In the genomic region with DNA sequence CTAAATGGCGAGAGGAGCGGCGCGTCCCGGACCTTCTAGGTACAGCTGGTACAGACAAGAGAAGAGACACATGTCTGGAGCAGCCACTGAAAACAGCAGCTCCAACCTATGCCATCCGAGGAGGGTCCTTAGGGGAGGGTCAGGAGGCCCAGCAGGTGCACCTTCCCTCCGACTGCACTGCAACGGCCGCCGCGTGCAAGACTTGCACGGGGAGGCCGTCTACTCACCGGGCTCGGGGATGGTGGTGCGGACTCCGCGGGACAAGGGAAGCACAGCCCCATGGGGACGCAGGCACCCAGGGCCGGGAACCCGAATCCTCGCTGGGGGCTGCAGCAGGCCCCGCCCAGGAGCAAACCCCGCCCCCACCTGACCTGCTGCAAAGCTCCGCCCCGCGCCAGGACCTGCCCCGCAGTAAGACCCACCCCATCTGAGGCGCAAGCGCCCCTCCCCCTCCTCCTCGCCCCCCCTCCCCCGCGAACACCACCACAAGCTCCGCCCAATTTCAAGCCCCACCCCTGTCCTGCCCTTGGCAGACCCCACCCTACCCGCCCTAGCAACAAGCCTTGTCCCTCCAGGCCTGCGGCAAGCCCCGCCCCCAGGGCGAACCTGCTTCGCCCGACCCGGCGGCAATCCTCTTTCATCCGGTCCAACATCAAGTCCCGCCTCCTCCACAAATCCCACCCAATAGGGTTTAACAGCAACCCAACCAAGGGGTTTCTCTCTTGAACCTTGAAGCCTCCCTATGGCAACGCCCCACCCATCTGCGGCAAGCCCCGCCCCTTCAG, we compare ENCODE assay signal across 8 mouse cellular contexts. TPM values are rescaled to one million over a fixed set of nuclear protein-coding genes. Genes with fewer than 3 reads are reported as not detected.
DNase-seq lines count a peak whose midpoint lies in the region; ATAC-seq and TF ChIP-seq lines count a peak whose summit lies in the region.

A gene (minus strand): TSS at position 508 of the 785 bp plus-strand sequence.

- ATAC-seq in activated CD4-positive, CD25-positive, alpha-beta regulatory T cell, adult 4 months = peak; percentile 85
- ATAC-seq in hindbrain, embryonic 16.5 days = peak; percentile 97

- H3K9me3 ChIP-seq in hindbrain, embryonic 16.5 days (ENCODE audit: control insufficient read depth, low read length) = no peaks in the 10 kb centered on the region

- peak; percentile 51; the same call in 1 of the 2 replicates for TF ChIP-seq POLR2A in cortical plate, adult 2 months (IDR thresholded peaks at IDR 0.05; ENCODE audit: extremely low read depth, insufficient read depth, low read length)

- no peaks in the 10 kb centered on the region; the same call in 1 of the 2 replicates for H3K27me3 ChIP-seq in hindbrain, embryonic 16.5 days (replicated peaks; ENCODE audit: control insufficient read depth, insufficient read depth, low read length)

- peak; percentile 94 for DNase-seq in gastrocnemius, adult 2 months
- DNase-seq in left cerebral cortex, adult 11 months (ENCODE audit: low spot score) = peak; percentile 97
- DNase-seq in lung, postnatal 36 days = peak; percentile 96
- peak; percentile 92 for DNase-seq in retina, embryonic 14.5 days (ENCODE audit: low spot score)
- DNase-seq in thymus, postnatal 36 days = peak; percentile 42 to 60

- peak within 1 kb of the TSS; percentile 77 for H3K9ac ChIP-seq in hindbrain, embryonic 16.5 days (ENCODE audit: low read depth, low read length)

- no peaks in the 10 kb centered on the region for H3K36me3 ChIP-seq in hindbrain, embryonic 16.5 days (ENCODE audit: control insufficient read depth, insufficient read depth, low read length)

- intact Hi-C loops in gastrocnemius, adult 2 months (cut with DNase I) = no loop called here

- H3K4me2 ChIP-seq in hindbrain, embryonic 16.5 days (ENCODE audit: low read length) = peak within 1 kb of the TSS; percentile 64

- no peak for TF ChIP-seq CTCF in cortical plate, adult 2 months (IDR thresholded peaks at IDR 0.05; ENCODE audit: extremely low read depth, insufficient read depth, low read length)
- no peak for TF ChIP-seq CTCF in gastrocnemius, adult 2 months (IDR thresholded peaks at IDR 0.05)

- H3K4me3 ChIP-seq in cortical plate, adult 2 months (ENCODE audit: insufficient read depth, low read length) = peak within 1 kb of the TSS; percentile 49
- peak within 1 kb of the TSS; percentile 91 for H3K4me3 ChIP-seq in gastrocnemius, adult 2 months
- H3K4me3 ChIP-seq in hindbrain, embryonic 16.5 days (ENCODE audit: low read length) = peak within 1 kb of the TSS; percentile 85

- H3K4me1 ChIP-seq in cortical plate, adult 2 months (ENCODE audit: control insufficient read depth, insufficient read depth, low read length) = no peaks in the 10 kb centered on the region; the same call in 1 of the 2 replicates
- peaks cover 4% of the 10 kb centered on the region for H3K4me1 ChIP-seq in hindbrain, embryonic 16.5 days (ENCODE audit: control insufficient read depth, insufficient read depth, low read depth, low read length)

- WGBS in hindbrain, embryonic 16.5 days = under 1% methylated on average over 39 of the region's 47 CpGs

- H3K27ac ChIP-seq in cortical plate, adult 2 months (ENCODE audit: insufficient read depth, low read length) = peak within 1 kb of the TSS; percentile 37; the same call in 1 of the 2 replicates
- H3K27ac ChIP-seq in gastrocnemius, adult 2 months = peak within 1 kb of the TSS; percentile 88
- peak within 1 kb of the TSS; percentile 84 for H3K27ac ChIP-seq in hindbrain, embryonic 16.5 days (ENCODE audit: low read depth, low read length)

RNA-seq across cellular contexts. Expression of the gene that starts here (rescaled TPM):
- polyA plus RNA-seq in activated CD4-positive, CD25-positive, alpha-beta regulatory T cell, adult 4 months (2017; shearing (Covaris generic)) = under 1 TPM; 0.57 to 0.63 TPM
- 41.7 and 42.7 TPM in 2 replicates for polyA plus RNA-seq in cortical plate, adult 2 months (2012; rRNA removed)
- 10 to 100 TPM; 22.2 to 22.3 TPM for total RNA-seq in gastrocnemius, adult 2 months (2021)
- polyA plus RNA-seq in hindbrain, embryonic 16.5 days (2015; fragmentation: Nextera tagmentation; extraction: Ambion mirVana) = 19.8 and 22.7 TPM in 2 replicates

Comparison
In these comparisons a context has a peak if more than half of its experiments do, and no peak if none do; other contexts are left out.
1. Peak in every context shown above with its lines: DNase-seq, ATAC-seq, H3K4me3 ChIP-seq and H3K27ac ChIP-seq.
2. RNA of the gene that starts here (polyA plus RNA-seq): 41.7 to 42.7 TPM in cortical plate, adult 2 months and 19.8 to 22.7 TPM in hindbrain, embryonic 16.5 days; 0.57 to 0.63 TPM in activated CD4-positive, CD25-positive, alpha-beta regulatory T cell, adult 4 months; every median in the first group is over 10 times any median in the second.
3. Peak in ATAC-seq in activated CD4-positive, CD25-positive, alpha-beta regulatory T cell, adult 4 months; RNA of the gene not detected or under 1 TPM.
4. H3K27ac ChIP-seq: peak in every context shown above with its lines; median percentile 88 in gastrocnemius, adult 2 months; 84 in hindbrain, embryonic 16.5 days; 37 in cortical plate, adult 2 months.